Mouse (Mus musculus) stomach, postnatal 0 days (tissue): ENCODE measurements around the gene Fbxw2.

Experiments used
- CTCF ChIP-seq: IDR thresholded peaks from 2 replicates; pipeline ENCODE4 v1.5.1; 2016; ENCODE audit warnings: antibody characterized with exemption, low read depth, mild to moderate bottlenecking, moderate library complexity
- EP300 ChIP-seq: optimal IDR thresholded peaks from 2 replicates; pipeline ENCODE3; 2016; ENCODE audit warnings: antibody characterized with exemption

DNA sequence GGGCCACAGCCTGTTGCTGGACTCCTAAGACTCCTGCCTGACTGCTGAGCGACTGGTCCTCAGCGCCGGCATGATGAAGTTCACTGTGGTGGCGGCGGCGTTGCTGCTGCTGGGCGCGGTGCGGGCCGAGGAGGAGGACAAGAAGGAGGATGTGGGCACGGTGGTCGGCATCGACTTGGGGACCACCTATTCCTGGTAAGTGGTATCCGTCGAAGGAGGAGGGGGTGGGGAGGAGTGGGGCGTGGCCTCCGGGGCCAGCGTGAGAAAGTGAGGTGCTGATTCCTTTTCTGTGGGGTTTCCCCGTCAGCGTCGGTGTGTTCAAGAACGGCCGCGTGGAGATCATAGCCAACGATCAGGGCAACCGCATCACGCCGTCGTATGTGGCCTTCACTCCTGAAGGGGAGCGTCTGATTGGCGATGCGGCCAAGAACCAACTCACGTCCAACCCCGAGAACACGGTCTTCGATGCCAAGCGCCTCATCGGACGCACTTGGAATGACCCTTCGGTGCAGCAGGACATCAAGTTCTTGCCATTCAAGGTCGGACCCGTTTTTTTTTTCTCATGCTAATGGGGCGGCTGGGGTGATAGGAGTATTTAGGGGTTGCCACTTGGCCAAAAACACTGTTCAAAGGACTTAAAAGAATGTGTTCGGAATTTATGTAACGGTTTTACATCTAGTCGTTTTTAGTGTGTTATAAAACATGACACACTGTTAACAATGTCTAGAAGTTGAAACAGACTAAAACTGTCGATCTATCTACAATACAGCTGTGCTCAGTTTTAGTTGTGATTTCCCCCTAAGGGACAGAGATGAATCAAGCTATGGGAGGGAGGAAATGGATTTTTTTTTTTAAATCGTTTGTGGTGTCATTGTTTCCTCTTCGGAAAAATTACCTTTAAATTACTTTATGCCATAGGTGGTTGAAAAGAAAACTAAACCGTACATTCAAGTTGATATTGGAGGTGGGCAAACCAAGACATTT is 53.6 kb downstream of the Fbxw2 start:
- TF ChIP-seq CTCF = no peak
- no peak for TF ChIP-seq EP300
